Mouse (Mus musculus) neural tube, embryonic 13.5 days (tissue): ENCODE results near the gene Gid4. TPM values are rescaled to one million over a fixed set of nuclear protein-coding genes. Genes with fewer than 3 reads are reported as not detected.
A peak's percentile ranks its signal among the peaks of the same experiment; 100 is the strongest.

Experiments
- ATAC-seq: fragments of 200-750 bp; cut with Nextera tagmentation; 2 replicates; pipeline ENCODE4 v1.8.0; 2017; ENCODE audit warnings: low read depth, mild to moderate bottlenecking, moderate TSS enrichment, moderate library complexity
- H3K27ac ChIP-seq: fragments of 300-500 bp; sonication (generic); replicated peaks from 2 replicates; pipeline ENCODE4 v1.5.1; 2015; ENCODE audit warnings: moderate library complexity, mild to moderate bottlenecking, inconsistent platforms
- H3K27me3 ChIP-seq: fragments of 300-500 bp; sonication (generic); 2 replicates; pipeline ENCODE4 v1.6.1; 2015; ENCODE audit warnings: mild to moderate bottlenecking, inconsistent platforms
- H3K36me3 ChIP-seq: fragments of 300-500 bp; sonication (generic); 2 replicates; pipeline ENCODE4 v1.6.1; 2015; ENCODE audit warnings: mild to moderate bottlenecking, inconsistent platforms
- H3K4me1 ChIP-seq: fragments of 300-500 bp; sonication (generic); replicated peaks from 2 replicates; pipeline ENCODE4 v1.6.1; 2015; ENCODE audit warnings: inconsistent platforms
- H3K4me2 ChIP-seq: fragments of 300-500 bp; sonication (generic); 2 replicates; pipeline ENCODE4 v1.6.1; 2015; ENCODE audit warnings: inconsistent platforms, mild to moderate bottlenecking, moderate library complexity
- H3K4me3 ChIP-seq: fragments of 300-500 bp; sonication (generic); 2 replicates; pipeline ENCODE4 v1.5.1; 2015; ENCODE audit warnings: mild to moderate bottlenecking, inconsistent platforms
- H3K9ac ChIP-seq: fragments of 300-500 bp; sonication (generic); 2 replicates; pipeline ENCODE4 v1.6.1; 2015; ENCODE audit warnings: moderate library complexity, mild to moderate bottlenecking, inconsistent platforms
- H3K9me3 ChIP-seq: fragments of 300-500 bp; sonication (generic); 2 replicates; pipeline ENCODE4 v1.6.1; 2016; ENCODE audit warnings: inconsistent platforms
- WGBS: fragments of 180-500 bp; shearing (Covaris S2); methylation state at CpG from one replicate; pipeline ENCODE4 v1.1.7; 2015; 5-methylcytosine and 5-hydroxymethylcytosine counted together
- polyA plus RNA-seq: library from polyadenylated mRNA; unstranded; fragments of >200 nt; fragmentation: Nextera tagmentation; extraction: Ambion mirVana; gene quantifications from 2 replicates; pipeline ENCODE4 v1.2.1, GENCODE M21; 2015

Gid4 gene
- polyA plus RNA-seq, result 19.2 and 20.2 TPM in 2 replicates

DNA sequence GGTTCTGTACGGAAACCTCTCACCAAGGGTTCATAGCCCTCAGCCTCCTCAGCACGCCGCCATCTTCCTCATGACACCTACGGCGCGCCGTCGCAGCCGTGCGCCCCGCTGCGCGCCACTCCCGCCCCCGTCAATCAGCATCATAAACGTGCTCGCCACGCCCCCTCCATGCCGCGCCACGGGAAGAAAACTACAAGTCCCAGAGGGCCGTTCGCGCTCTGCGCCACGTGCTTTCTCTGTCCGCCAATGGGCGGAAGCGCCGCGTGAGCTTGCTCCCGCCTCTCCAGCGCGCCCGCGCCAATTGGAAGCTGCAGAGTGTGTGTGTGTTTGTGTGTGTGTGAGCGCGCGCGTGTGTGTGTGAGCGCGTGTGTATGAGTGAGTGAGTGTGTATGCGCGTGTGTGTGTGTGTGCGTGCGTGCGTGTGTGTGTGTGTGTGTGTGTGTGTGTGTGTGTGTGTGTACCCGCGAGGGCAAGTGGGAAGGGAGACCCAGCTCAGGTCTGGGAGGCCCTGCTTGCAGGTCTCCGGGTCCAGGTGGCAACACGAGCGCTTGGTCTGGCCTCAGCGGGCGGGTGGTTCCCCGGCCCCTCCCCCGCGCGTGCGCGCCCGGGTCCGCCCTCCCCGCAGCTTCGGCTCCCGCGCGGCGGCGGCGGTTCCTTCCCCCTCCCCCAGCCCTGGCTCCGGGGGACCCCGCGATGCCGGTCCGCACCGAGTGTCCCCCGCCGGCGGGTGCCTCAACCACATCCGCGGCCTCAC lies at the start of gene Gid4:
TSS of gene Gid4 (plus strand) at position 183 of the 754 bp plus-strand sequence.
- ATAC-seq, result peak; percentile 97
- Histone ChIP-seq H3K4me2 (peak within 1 kb of the TSS; percentile 83), H3K4me3 (peak within 1 kb of the TSS; percentile 92), H3K4me1 (peaks cover 42% of the 10 kb centered on the region), H3K27me3 (no peaks in the 10 kb centered on the region), H3K9ac (peak within 1 kb of the TSS; percentile 92), H3K27ac (peak within 1 kb of the TSS; percentile 89), H3K9me3 (no peaks in the 10 kb centered on the region), H3K36me3 (no peaks in the 10 kb centered on the region)
- under 1% methylated on average over 73 of the region's 81 CpGs for WGBS

DNA sequence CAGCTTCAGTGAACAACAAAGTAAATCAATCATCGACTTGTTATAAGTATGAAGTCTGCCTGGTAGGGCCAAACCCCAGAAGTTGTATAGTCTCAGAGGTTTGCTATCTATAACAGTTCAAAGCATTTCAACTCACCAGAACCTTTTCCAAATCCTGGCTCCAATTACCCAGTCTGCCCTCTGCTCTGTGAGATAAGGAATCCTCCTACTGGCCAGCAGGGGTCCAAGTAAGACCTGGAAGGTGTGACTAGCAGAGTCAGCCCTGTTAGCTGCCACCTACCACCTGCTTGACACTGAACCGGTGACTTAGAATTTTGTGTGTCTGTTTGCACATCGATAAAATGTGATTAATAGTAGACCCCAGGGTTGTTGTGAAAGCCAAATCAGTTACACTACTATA lies 49.7 kb upstream of the Gid4 start:
- Histone ChIP-seq H3K27ac (no peak overlapping the region), H3K36me3 (no peaks in the 10 kb centered on the region), H3K9ac (no peak overlapping the region), H3K4me2 (no peak overlapping the region), H3K4me1 (peaks cover 4% of the 10 kb centered on the region; the same call in 1 of the 2 replicates), H3K27me3 (no peaks in the 10 kb centered on the region), H3K9me3 (no peaks in the 10 kb centered on the region), H3K4me3 (no peak overlapping the region)
- 85% methylated on average over 3 of the region's 3 CpGs for WGBS
- ATAC-seq, result no peak

- Histone ChIP-seq H3K9me3 (no peaks in the 10 kb centered on the region), H3K9ac (no peak overlapping the region), H3K4me3 (no peak overlapping the region), H3K4me1 (peaks cover 4% of the 10 kb centered on the region; the same call in 1 of the 2 replicates), H3K27me3 (no peaks in the 10 kb centered on the region), H3K27ac (no peak overlapping the region), H3K36me3 (no peaks in the 10 kb centered on the region), H3K4me2 (no peak overlapping the region)
- no peak for ATAC-seq
- WGBS, result 63% methylated on average over 4 of the region's 4 CpGs
Measured at GRCm38 (mm10) chr11:60368909-60369308, 48.0 kb upstream of the Gid4 start.

GRCm38 (mm10) chr11:60369448-60369847 lies 47.5 kb upstream of the Gid4 start:
- no peak for ATAC-seq
- Histone ChIP-seq H3K9me3 (no peaks in the 10 kb centered on the region), H3K9ac (no peak overlapping the region), H3K36me3 (no peaks in the 10 kb centered on the region), H3K27ac (no peak overlapping the region), H3K4me2 (no peak overlapping the region), H3K4me3 (no peak overlapping the region), H3K4me1 (peaks cover 4% of the 10 kb centered on the region; the same call in 1 of the 2 replicates), H3K27me3 (no peaks in the 10 kb centered on the region)
- WGBS, result 33% methylated on average over 4 of the region's 4 CpGs

DNA sequence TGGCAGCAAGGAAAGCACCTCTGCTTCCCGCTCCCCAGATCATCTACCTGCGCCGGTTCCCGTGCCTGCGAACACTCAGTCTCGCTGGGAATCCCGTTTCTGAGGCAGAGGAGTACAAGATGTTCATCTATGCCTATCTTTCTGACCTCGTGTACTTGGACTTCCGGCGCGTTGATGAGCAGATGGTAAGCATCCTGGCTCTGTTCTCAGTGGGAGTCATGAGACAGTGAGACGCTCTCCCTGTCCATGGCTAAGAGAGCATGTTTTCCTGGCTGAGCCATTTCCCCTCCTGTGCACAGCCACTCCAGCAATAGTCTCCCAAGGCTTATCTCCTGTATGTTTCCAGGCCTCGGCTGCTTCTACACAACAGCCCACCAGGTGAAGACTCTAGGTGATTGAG lies 46.5 kb upstream of the Gid4 start:
- 90% methylated on average over 13 of the region's 13 CpGs for WGBS
- H3K4me1 ChIP-seq, result peaks cover 4% of the 10 kb centered on the region; the same call in 1 of the 2 replicates
- no peaks in the 10 kb centered on the region for H3K27me3 ChIP-seq
- H3K4me3 ChIP-seq, result no peak overlapping the region
- H3K9ac ChIP-seq, result no peak overlapping the region
- H3K27ac ChIP-seq, result no peak overlapping the region
- no peaks in the 10 kb centered on the region for H3K36me3 ChIP-seq
- ATAC-seq, result no peak
- H3K4me2 ChIP-seq, result no peak overlapping the region
- no peaks in the 10 kb centered on the region for H3K9me3 ChIP-seq

GRCm38 (mm10) chr11:60374481-60374880 lies 42.5 kb upstream of the Gid4 start:
- no peaks in the 10 kb centered on the region for H3K27me3 ChIP-seq
- H3K9ac ChIP-seq, result no peak overlapping the region
- no peak overlapping the region for H3K4me3 ChIP-seq
- no peak overlapping the region for H3K27ac ChIP-seq
- no peaks in the 10 kb centered on the region for H3K4me1 ChIP-seq
- no peak overlapping the region for H3K4me2 ChIP-seq
- WGBS, result 74% methylated on average over 6 of the region's 6 CpGs
- H3K36me3 ChIP-seq, result no peaks in the 10 kb centered on the region
- ATAC-seq, result no peak
- no peaks in the 10 kb centered on the region for H3K9me3 ChIP-seq

- Histone ChIP-seq H3K27ac (no peak overlapping the region), H3K4me1 (peaks cover 24% of the 10 kb centered on the region), H3K9me3 (no peaks in the 10 kb centered on the region), H3K4me2 (no peak overlapping the region), H3K36me3 (no peaks in the 10 kb centered on the region), H3K4me3 (no peak overlapping the region), H3K9ac (no peak overlapping the region), H3K27me3 (no peaks in the 10 kb centered on the region)
- no peak for ATAC-seq
- WGBS, result 92% methylated on average over 6 of the region's 6 CpGs
Measured at GRCm38 (mm10) chr11:60383518-60383917, 33.4 kb upstream of the Gid4 start.

- H3K4me2 ChIP-seq, result peak overlapping the region; percentile 49
- H3K9me3 ChIP-seq, result no peaks in the 10 kb centered on the region
- peak overlapping the region; percentile 65 for H3K9ac ChIP-seq
- peak; percentile 89 for ATAC-seq
- H3K27me3 ChIP-seq, result no peaks in the 10 kb centered on the region
- H3K36me3 ChIP-seq, result no peaks in the 10 kb centered on the region
- peak overlapping the region; percentile 19 for H3K4me3 ChIP-seq
- 2% methylated on average over 16 of the region's 16 CpGs for WGBS
- peak overlapping the region; percentile 95 for H3K27ac ChIP-seq
- peaks cover 24% of the 10 kb centered on the region for H3K4me1 ChIP-seq
Measured at GRCm38 (mm10) chr11:60384762-60385421, 32.1 kb upstream of the Gid4 start.

DNA sequence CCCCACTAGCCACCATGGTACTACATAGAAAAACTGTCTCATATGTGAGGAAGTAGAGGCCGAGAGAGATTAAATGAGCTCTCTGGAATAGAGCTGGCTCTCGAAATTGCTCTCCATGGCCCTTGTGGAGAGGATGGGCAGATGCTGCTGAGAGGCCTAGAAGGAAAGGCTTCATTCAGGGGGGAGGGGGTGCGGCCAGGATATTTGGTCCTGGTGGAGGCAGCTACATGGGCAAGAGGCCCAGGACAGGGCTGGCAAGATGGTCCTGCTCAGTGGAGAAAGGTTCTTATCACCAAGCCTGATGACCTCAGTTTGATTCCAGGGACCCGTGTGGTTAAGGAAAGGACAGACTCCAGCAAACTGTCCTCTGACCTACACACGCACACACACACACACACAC lies 31.0 kb upstream of the Gid4 start:
- no peaks in the 10 kb centered on the region for H3K9me3 ChIP-seq
- H3K9ac ChIP-seq, result 0 out of 2 replicates have a peak overlapping the region, but pooled peaks have one; percentile 2
- H3K27me3 ChIP-seq, result no peaks in the 10 kb centered on the region
- no peaks in the 10 kb centered on the region for H3K36me3 ChIP-seq
- ATAC-seq, result no peak
- H3K4me3 ChIP-seq, result no peak overlapping the region
- H3K4me1 ChIP-seq, result peaks cover 24% of the 10 kb centered on the region
- H3K4me2 ChIP-seq, result no peak overlapping the region
- 63% methylated on average over 5 of the region's 5 CpGs for WGBS
- peak overlapping the region; percentile 95 for H3K27ac ChIP-seq

DNA sequence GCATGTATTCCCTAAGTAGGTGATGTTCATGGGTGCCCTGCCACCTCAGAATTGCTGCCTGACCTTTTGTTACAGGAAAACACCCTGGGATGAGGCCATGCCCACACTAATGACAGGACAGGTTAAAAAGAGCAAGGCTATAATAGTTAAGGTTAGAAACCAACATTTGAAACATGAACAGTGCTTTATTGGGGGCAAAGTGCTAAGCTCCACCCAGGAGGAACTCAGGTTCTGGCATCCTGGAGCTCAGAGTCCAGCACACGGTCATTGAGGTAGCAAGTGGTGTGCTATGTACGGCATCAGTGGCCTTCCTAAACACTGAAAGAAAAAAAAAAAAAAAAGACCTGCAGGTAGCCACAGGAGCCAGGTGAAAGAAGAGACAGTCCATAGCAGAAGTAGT lies 29.0 kb upstream of the Gid4 start:
- no peaks in the 10 kb centered on the region for H3K36me3 ChIP-seq
- ATAC-seq, result no peak

DNA sequence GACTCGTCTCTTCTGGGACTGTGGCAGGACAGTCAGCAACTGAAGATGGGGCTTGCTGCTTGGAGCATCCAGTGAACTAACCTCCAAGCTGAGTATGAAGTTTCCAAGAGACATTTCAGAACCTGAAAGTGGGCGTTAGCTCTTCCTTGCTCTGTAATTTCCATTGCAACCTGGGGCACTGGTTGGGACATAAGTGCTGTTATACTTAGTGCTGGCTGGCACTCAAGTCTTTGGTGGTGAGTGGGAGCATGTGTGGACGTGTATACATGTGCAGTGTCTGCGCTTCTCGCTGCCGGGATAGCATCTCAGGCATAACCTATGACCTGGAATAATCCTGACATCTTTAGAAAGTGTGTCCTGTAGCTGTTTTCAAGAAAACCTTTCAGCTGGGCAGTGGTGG lies 25.6 kb upstream of the Gid4 start:
- no peak overlapping the region for H3K9ac ChIP-seq
- no peak overlapping the region for H3K27ac ChIP-seq
- H3K4me1 ChIP-seq, result 0 out of 2 replicates have a peak, but pooled peaks cover 4% of the 10 kb centered on the region
- no peaks in the 10 kb centered on the region for H3K27me3 ChIP-seq
- no peaks in the 10 kb centered on the region for H3K9me3 ChIP-seq
- no peak overlapping the region for H3K4me3 ChIP-seq
- no peak for ATAC-seq
- no peak overlapping the region for H3K4me2 ChIP-seq
- H3K36me3 ChIP-seq, result no peaks in the 10 kb centered on the region
- WGBS, result 84% methylated on average over 6 of the region's 6 CpGs

More for the DNA sequence above, 29.0 kb upstream of the Gid4 start:
- WGBS, result 87% methylated on average over 2 of the region's 2 CpGs
- no peak overlapping the region for H3K27ac ChIP-seq
- H3K4me2 ChIP-seq, result no peak overlapping the region
- H3K4me3 ChIP-seq, result no peak overlapping the region
- peaks cover 24% of the 10 kb centered on the region for H3K4me1 ChIP-seq
- no peaks in the 10 kb centered on the region for H3K9me3 ChIP-seq
- H3K27me3 ChIP-seq, result no peaks in the 10 kb centered on the region
- no peak overlapping the region for H3K9ac ChIP-seq

DNA sequence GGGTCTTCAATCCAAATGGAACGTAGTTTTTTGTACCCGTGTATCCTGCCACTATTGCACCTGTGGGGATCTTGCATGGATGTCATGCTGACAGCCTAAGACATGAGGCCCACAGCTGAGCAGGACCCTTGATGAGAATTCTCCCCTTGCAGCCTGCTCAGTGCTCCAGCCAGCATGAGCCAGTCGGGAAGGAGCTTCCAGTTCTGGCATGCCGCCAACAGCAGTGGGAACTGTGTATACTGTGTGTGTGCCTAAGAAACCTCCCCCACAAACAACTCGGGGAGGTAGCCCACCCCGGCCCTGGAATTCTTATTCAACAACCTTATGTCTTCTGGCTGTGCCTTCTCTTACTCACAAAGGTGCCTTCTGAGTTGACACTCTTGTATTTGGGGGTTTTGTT lies 20.4 kb upstream of the Gid4 start:
- peaks cover 23% of the 10 kb centered on the region for H3K36me3 ChIP-seq
- no peak overlapping the region for H3K4me3 ChIP-seq
- no peak overlapping the region for H3K4me2 ChIP-seq
- H3K9me3 ChIP-seq, result no peaks in the 10 kb centered on the region
- WGBS, result 68% methylated on average over 6 of the region's 6 CpGs
- H3K9ac ChIP-seq, result no peak overlapping the region
- no peak overlapping the region for H3K27ac ChIP-seq
- no peaks in the 10 kb centered on the region for H3K27me3 ChIP-seq
- peak; percentile 65; the same call in 1 of the 2 replicates for ATAC-seq
- 0 out of 2 replicates have a peak, but pooled peaks cover 11% of the 10 kb centered on the region for H3K4me1 ChIP-seq
